Mouse (Mus musculus): Measurements from ENCODE around the gene Hist1h4d.

GRCm38 (mm10) chr13:23609844-23610243, 28.4 kb downstream of the Hist1h4d start:
- no peak for TF ChIP-seq POLR2A (IDR thresholded peaks at IDR 0.05; ENCODE audit: low read depth, low read length)
- no peak for TF ChIP-seq CTCF (IDR thresholded peaks at IDR 0.05; ENCODE audit: extremely low read depth, insufficient read length, insufficient replicate concordance, low read depth, low read length)

Data from small intestine, adult 2 months (tissue).